Mouse (Mus musculus) urinary bladder, adult 18-20 months (tissue): Measurements from ENCODE around the gene Cog4.
"Not testable (repeated sequence)": the region's sequence is repeated elsewhere in the genome, so short reads cannot be mapped to it uniquely, and the experiment has no call there.

Experiments used
- DNase-seq, 2 experiments: peaks; one replicate each; pipeline ENCODE4 v3.0.0; 2022; ENCODE audit warnings: low spot score in 2 of 2, mixed read lengths in 2 of 2

Cog4 gene

GRCm38 (mm10) chr8:110828511-110828910 is 17.9 kb upstream of the Cog4 start:
- DNase-seq, result no peak

GRCm38 (mm10) chr8:110831956-110832355 is 14.4 kb upstream of the Cog4 start:
- no peak for DNase-seq

- DNase-seq, result no peak
These were observed 4.3 kb upstream of the Cog4 start for GRCm38 (mm10) chr8:110842012-110842574.

- DNase-seq, result no peak
These were observed 3.2 kb upstream of the Cog4 start for GRCm38 (mm10) chr8:110843207-110843606.

- DNase-seq, result no peak
These were observed 1.5 kb upstream of the Cog4 start for GRCm38 (mm10) chr8:110844941-110845340.

GRCm38 (mm10) chr8:110845821-110846404 is 487 bp upstream of the Cog4 start:
- DNase-seq, result peak in 1 of 2 experiments; percentile 7

- no peak for DNase-seq
These were observed 760 bp downstream of the Cog4 start for GRCm38 (mm10) chr8:110847171-110847549.

- no peak for DNase-seq
These were observed 1.5 kb downstream of the Cog4 start for GRCm38 (mm10) chr8:110847645-110848495.

GRCm38 (mm10) chr8:110851186-110851585 is 4.8 kb downstream of the Cog4 start:
- no peak for DNase-seq

- not testable (repeated sequence) for DNase-seq
These were observed 9.7 kb downstream of the Cog4 start for GRCm38 (mm10) chr8:110856073-110856472.

- no peak for DNase-seq
These were observed 10.5 kb downstream of the Cog4 start for GRCm38 (mm10) chr8:110856760-110857461.

GRCm38 (mm10) chr8:110859651-110860501 is 13.5 kb downstream of the Cog4 start:
- DNase-seq, result no peak

GRCm38 (mm10) chr8:110861347-110862025 is 15.1 kb downstream of the Cog4 start:
- not testable (repeated sequence) for DNase-seq

- DNase-seq, result no peak
These were observed 24.1 kb downstream of the Cog4 start for GRCm38 (mm10) chr8:110870501-110870900.

GRCm38 (mm10) chr8:110877862-110878261 is 31.5 kb downstream of the Cog4 start:
- DNase-seq, result no peak

- no peak for DNase-seq
These were observed 35.4 kb downstream of the Cog4 start for GRCm38 (mm10) chr8:110881741-110882310.

GRCm38 (mm10) chr8:110883824-110884223 is 37.4 kb downstream of the Cog4 start:
- no peak for DNase-seq

- no peak for DNase-seq
These were observed 40.2 kb downstream of the Cog4 start for GRCm38 (mm10) chr8:110886634-110887033.

GRCm38 (mm10) chr8:110887551-110887950 is 41.2 kb downstream of the Cog4 start:
- DNase-seq, result no peak

GRCm38 (mm10) chr8:110888441-110888840 is 42.0 kb downstream of the Cog4 start:
- no peak for DNase-seq
